Mouse (Mus musculus): ENCODE data around the gene Noxo1.

GRCm38 (mm10) chr17:24687599-24687998, 8.4 kb upstream of the Noxo1 start:
- TF ChIP-seq CTCF (IDR thresholded peaks at IDR 0.05; ENCODE audit: low read depth) (no peak), EP300 (IDR thresholded peaks at IDR 0.05; ENCODE audit: low read depth) (no peak)
